Mouse (Mus musculus) heart, adult 9 months (tissue): ENCODE data around the gene Smbd1.
A peak's percentile ranks its signal among the peaks of the same experiment; 100 is the strongest.

Source experiments
- DNase-seq, 2 experiments: peaks; one replicate each; pipeline ENCODE4 v3.0.0; 2022; ENCODE audit warnings: low spot score in 2 of 2

The Smbd1 gene

DNA sequence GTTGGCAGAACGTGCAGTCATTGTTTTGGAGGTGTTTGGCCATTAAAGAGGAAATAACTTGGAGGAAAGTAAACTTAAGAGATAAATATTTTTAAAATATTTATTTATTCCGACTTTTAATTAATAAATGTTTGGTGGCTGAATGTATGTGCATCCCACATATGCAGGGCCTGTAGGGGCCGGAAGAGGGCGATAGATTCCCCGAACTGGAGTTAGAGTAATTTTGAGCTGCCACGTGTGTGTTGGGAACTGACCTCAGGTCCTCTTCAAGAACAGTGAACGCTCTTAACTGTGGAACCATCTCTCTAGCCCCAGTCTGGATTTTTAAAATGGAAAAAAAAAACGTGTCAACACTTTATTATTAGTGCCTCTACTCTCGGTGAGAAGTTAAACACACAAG, 3.1 kb upstream of the Smbd1 start:
- DNase-seq, result no peak

GRCm38 (mm10) chr16:32812888-32813361, 2.6 kb upstream of the Smbd1 start:
- DNase-seq, result peak; percentile 76 to 81

- no peak for DNase-seq
Measured at GRCm38 (mm10) chr16:32807408-32808185, 2.7 kb downstream of the Smbd1 start.

- DNase-seq, result no peak
Measured at GRCm38 (mm10) chr16:32805151-32805550, 5.1 kb downstream of the Smbd1 start.

DNA sequence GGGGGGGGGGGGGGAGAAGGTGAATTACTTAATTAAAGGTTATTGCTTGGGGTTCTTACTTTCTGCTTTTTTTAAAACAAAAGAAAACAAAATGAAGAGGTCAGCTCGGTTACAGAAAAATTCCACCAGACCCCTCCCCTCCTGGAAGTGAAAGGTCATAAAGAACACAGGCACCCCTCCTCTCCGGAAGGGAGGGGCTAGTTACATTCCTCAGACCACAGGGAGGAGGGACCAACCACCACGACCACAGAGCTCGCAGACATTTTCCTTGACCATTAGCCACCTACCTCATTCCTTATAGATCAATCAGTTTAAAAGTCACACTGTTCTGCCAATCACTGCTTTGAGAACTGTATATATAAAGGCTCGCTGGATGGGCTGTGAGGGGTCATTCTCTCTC, 6.4 kb downstream of the Smbd1 start:
- DNase-seq, result no peak

GRCm38 (mm10) chr16:32803252-32803853, 6.9 kb downstream of the Smbd1 start:
- DNase-seq, result peak; percentile 84 to 88

- DNase-seq, result no peak
Measured at GRCm38 (mm10) chr16:32797426-32797689, 12.9 kb downstream of the Smbd1 start, which contains the start of gene Muc20. Muc20 (minus strand) TSS chr16:32797435.

DNA sequence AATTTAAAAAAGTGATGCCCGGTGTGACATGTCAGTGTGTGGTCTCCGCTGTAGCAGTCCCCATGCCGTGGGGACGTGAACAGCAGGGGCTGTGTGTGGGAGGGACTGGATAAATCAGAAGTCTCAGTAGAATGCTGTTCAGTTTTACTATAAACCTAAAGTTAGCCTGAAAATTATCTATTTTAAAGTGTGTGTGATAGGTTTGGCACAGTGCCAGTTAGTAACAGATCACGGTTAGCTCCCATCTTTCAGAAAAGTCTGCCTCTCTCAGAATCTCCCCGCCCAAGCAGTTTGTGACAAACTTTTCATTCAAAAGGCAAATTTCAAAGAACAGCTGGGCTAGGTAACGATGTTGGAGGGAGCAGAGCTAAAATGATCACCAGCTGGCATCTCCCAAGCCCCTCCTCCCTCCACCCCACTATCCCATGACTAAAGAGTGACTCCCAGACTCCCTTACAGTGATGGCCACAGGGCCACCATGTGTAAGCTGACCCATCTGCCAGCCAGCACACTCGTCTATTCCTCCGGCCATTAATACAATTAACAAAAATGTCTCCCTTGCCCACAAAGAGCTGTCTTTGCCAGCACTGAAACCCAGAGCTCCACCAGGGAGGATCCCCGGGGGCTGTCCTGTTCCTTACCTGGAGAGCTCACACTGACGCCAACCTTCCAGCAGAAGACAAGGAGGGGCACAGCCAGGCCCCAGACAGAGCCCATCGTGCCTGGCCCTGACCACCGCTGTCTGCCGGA, 13.4 kb downstream of the Smbd1 start:
- DNase-seq, result no peak

GRCm38 (mm10) chr16:32795177-32795576, 15.1 kb downstream of the Smbd1 start:
- no peak for DNase-seq

- no peak for DNase-seq
Measured at GRCm38 (mm10) chr16:32790056-32790455, 20.2 kb downstream of the Smbd1 start.

DNA sequence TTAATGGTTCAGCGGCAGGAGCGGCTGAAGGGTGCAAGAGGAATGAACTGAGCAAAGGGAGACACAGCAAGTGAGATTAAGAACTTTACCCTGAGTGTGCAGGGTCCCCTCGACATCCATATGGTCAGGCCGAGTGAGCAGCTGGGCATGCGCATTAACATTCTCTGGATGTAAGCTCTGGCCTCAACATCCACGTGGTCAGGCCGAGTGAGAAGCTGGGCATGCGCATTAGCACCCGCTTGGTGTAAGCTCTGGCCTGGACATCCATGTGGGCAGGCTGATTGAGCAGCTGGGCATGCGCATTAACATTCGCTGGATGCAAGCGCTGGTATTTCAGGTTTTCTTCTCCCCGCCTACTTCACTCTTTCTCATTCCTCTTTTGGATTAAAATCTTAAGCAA, 25.4 kb downstream of the Smbd1 start:
- no peak for DNase-seq

DNA sequence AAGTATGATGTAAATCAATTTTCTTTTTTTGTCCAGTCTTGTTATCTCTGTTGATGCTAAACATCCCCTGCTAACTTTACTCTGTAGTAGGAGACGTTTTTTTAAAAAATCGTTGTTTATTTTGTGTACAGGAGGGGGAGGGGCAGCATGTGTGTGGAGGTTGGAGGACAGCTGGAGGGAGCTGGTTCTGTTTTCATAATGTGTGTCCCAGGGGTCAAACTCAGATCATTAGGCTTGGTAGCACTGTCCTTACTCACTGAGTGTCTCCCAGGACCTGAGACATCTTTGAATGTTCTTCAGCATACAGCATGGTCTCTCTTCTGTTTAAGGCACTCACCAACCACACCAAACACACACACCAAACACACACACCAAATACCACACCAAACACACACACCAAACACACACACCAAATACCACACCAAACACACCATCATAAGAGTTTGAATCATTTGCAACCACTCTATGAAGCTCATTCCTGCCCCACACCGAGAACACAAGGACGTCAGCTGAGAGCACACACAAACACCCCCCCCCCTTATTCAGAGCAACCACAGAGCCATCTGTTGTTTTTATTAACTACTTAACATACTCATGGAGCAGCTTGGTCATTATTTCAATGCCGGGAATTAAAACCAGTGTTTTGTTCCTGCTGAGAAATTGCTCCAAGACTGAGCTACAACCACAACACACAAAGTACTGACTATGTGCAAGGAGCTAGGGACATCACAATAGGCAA, 26.8 kb downstream of the Smbd1 start:
- DNase-seq, result no peak

DNA sequence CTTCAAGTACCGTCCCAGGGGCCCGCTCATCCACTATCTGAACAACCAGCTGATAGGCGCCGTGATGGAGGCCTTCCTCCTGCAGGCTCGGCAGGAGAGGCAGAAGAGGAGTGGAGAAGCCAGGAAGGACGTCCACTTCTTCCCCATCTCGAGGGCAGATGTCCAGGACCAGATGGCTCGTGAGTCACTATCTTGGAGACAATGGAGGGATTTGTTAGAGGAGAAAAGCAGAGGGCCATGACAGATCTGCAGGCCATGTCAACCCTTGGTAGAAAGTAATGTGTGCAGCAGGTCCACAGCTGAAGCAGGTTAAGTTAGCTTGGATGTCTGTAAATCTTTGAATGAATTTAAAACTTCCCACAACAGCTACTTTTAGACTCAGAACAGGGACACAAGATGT, 31.3 kb downstream of the Smbd1 start:
- no peak for DNase-seq

- no peak for DNase-seq
Measured at GRCm38 (mm10) chr16:32776676-32777075, 33.6 kb downstream of the Smbd1 start.

DNA sequence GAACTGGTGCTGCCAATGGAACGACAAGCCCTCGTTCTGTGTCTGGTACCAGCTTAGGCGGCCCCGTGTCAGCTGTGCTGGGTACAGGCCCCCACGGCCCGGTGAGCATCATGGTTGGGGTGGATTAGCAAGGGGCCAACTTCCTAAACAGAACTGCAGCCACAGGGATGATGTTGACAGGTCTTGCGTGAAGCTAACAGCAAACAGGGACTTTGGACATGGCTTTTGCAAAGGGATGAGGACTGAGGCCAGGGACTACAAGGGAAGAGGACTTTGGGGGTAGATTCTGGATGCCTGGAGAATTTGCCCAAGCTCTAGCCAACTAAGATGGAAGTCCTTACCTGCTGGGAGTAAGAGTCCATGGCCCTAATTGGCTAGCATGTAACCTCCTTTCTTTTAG, 43.4 kb downstream of the Smbd1 start:
- DNase-seq, result no peak

GRCm38 (mm10) chr16:32764961-32765360, 45.3 kb downstream of the Smbd1 start:
- DNase-seq, result no peak

DNA sequence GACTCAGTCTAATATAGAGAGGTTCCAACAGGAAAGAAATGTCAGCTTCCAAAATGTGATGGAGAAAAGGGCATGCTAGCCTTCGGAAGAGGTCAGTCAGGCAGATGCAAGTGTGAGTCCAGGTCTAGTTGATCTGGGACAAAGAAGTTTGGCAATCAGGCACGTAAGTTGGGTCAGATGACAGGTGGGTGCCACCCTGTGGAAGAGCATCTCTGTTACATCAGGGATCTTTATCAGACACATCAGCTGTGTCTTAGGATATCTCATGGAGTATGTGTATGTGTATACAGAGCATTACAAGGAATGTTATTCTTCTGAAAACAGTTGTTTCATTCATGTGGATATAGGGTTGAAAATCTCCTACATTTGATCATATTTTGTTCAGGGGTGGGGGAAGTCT, 45.7 kb downstream of the Smbd1 start:
- no peak for DNase-seq
